Mouse (Mus musculus): ENCODE measurements around the gene Akap13. TPM values are rescaled to one million over a fixed set of nuclear protein-coding genes. Genes with fewer than 3 reads are reported as not detected.

The Akap13 gene
- polyA plus RNA-seq, 1 experiment from 2014 or later: 32.1 TPM

- no peaks in the 10 kb centered on the region for H3K9me3 ChIP-seq (ENCODE audit: control insufficient read depth, low read length)
- DNase-seq (ENCODE audit: low spot score) (no peak), ATAC-seq (ENCODE audit: low FRiP score) (no peak)
- no peaks in the 10 kb centered on the region for H3K36me3 ChIP-seq (ENCODE audit: control insufficient read depth, insufficient read depth, low read length)
- no peak overlapping the region for H3K9ac ChIP-seq (ENCODE audit: low read depth, low read length)
- no peak overlapping the region for H3K27ac ChIP-seq (ENCODE audit: low read depth, low read length)
- no peak overlapping the region for H3K4me2 ChIP-seq (replicated peaks; ENCODE audit: low read depth, low read length)
- H3K27me3 ChIP-seq (ENCODE audit: control insufficient read depth, insufficient read depth, low read length): no peaks in the 10 kb centered on the region
- H3K4me1 ChIP-seq (replicated peaks; ENCODE audit: control insufficient read depth, insufficient read depth, low read length): no peaks in the 10 kb centered on the region
- WGBS: 88% methylated on average over 6 of the region's 6 CpGs
- no peak overlapping the region for H3K4me3 ChIP-seq (ENCODE audit: low read depth, low read length)
Observed at GRCm38 (mm10) chr7:75596058-75596748, 140.9 kb downstream of the Akap13 start.

GRCm38 (mm10) chr7:75597840-75598239, 142.5 kb downstream of the Akap13 start:
- WGBS: 88% methylated on average over 2 of the region's 2 CpGs
- ATAC-seq (ENCODE audit: low FRiP score) (no peak), DNase-seq (ENCODE audit: low spot score) (no peak)
- Histone ChIP-seq H3K9ac (ENCODE audit: low read depth, low read length) (no peak overlapping the region), H3K27me3 (ENCODE audit: control insufficient read depth, insufficient read depth, low read length) (no peaks in the 10 kb centered on the region), H3K4me1 (replicated peaks; ENCODE audit: control insufficient read depth, insufficient read depth, low read length) (no peaks in the 10 kb centered on the region), H3K4me3 (ENCODE audit: low read depth, low read length) (no peak overlapping the region), H3K4me2 (replicated peaks; ENCODE audit: low read depth, low read length) (no peak overlapping the region), H3K36me3 (ENCODE audit: control insufficient read depth, insufficient read depth, low read length) (no peaks in the 10 kb centered on the region), H3K9me3 (ENCODE audit: control insufficient read depth, low read length) (no peaks in the 10 kb centered on the region), H3K27ac (ENCODE audit: low read depth, low read length) (no peak overlapping the region)

- Histone ChIP-seq H3K27me3 (ENCODE audit: control insufficient read depth, insufficient read depth, low read length) (no peaks in the 10 kb centered on the region), H3K9ac (ENCODE audit: low read depth, low read length) (no peak overlapping the region), H3K9me3 (ENCODE audit: control insufficient read depth, low read length) (no peaks in the 10 kb centered on the region), H3K36me3 (ENCODE audit: control insufficient read depth, insufficient read depth, low read length) (no peaks in the 10 kb centered on the region), H3K4me1 (replicated peaks; ENCODE audit: control insufficient read depth, insufficient read depth, low read length) (no peaks in the 10 kb centered on the region), H3K4me3 (ENCODE audit: low read depth, low read length) (no peak overlapping the region), H3K27ac (ENCODE audit: low read depth, low read length) (no peak overlapping the region), H3K4me2 (replicated peaks; ENCODE audit: low read depth, low read length) (no peak overlapping the region)
- ATAC-seq (ENCODE audit: low FRiP score) (no peak), DNase-seq (ENCODE audit: low spot score) (no peak)
- 93% methylated on average over 6 of the region's 6 CpGs for WGBS
Observed at GRCm38 (mm10) chr7:75600360-75601075, 145.2 kb downstream of the Akap13 start.

GRCm38 (mm10) chr7:75607248-75607647, 151.9 kb downstream of the Akap13 start:
- WGBS: 88% methylated on average over 3 of the region's 3 CpGs
- ATAC-seq (ENCODE audit: low FRiP score) (no peak), DNase-seq (ENCODE audit: low spot score) (no peak)
- H3K9me3 ChIP-seq (ENCODE audit: control insufficient read depth, low read length): no peaks in the 10 kb centered on the region
- H3K4me1 ChIP-seq (replicated peaks; ENCODE audit: control insufficient read depth, insufficient read depth, low read length): no peaks in the 10 kb centered on the region
- no peak overlapping the region for H3K4me3 ChIP-seq (ENCODE audit: low read depth, low read length)
- no peaks in the 10 kb centered on the region for H3K27me3 ChIP-seq (ENCODE audit: control insufficient read depth, insufficient read depth, low read length)
- no peak overlapping the region for H3K4me2 ChIP-seq (replicated peaks; ENCODE audit: low read depth, low read length)
- 0 out of 2 replicates have a peak, but pooled peaks cover 2% of the 10 kb centered on the region for H3K36me3 ChIP-seq (ENCODE audit: control insufficient read depth, insufficient read depth, low read length)
- H3K9ac ChIP-seq (ENCODE audit: low read depth, low read length): no peak overlapping the region
- no peak overlapping the region for H3K27ac ChIP-seq (ENCODE audit: low read depth, low read length)

- Histone ChIP-seq H3K27me3 (ENCODE audit: control insufficient read depth, insufficient read depth, low read length) (no peaks in the 10 kb centered on the region), H3K27ac (ENCODE audit: low read depth, low read length) (no peak overlapping the region), H3K4me2 (replicated peaks; ENCODE audit: low read depth, low read length) (no peak overlapping the region), H3K4me3 (ENCODE audit: low read depth, low read length) (no peak overlapping the region), H3K4me1 (replicated peaks; ENCODE audit: control insufficient read depth, insufficient read depth, low read length) (no peaks in the 10 kb centered on the region), H3K36me3 (ENCODE audit: control insufficient read depth, insufficient read depth, low read length) (0 out of 2 replicates have a peak, but pooled peaks cover 2% of the 10 kb centered on the region), H3K9ac (ENCODE audit: low read depth, low read length) (no peak overlapping the region), H3K9me3 (ENCODE audit: control insufficient read depth, low read length) (no peaks in the 10 kb centered on the region)
- DNase-seq (ENCODE audit: low spot score) (no peak), ATAC-seq (ENCODE audit: low FRiP score) (no peak)
- WGBS: 76% methylated on average over 5 of the region's 5 CpGs
Observed at GRCm38 (mm10) chr7:75608716-75609115, 153.4 kb downstream of the Akap13 start.

- H3K27ac ChIP-seq (ENCODE audit: low read depth, low read length): no peak overlapping the region
- no peak overlapping the region for H3K9ac ChIP-seq (ENCODE audit: low read depth, low read length)
- ATAC-seq (ENCODE audit: low FRiP score): no peak
- 0 out of 2 replicates have a peak, but pooled peaks cover 2% of the 10 kb centered on the region for H3K36me3 ChIP-seq (ENCODE audit: control insufficient read depth, insufficient read depth, low read length)
- H3K27me3 ChIP-seq (ENCODE audit: control insufficient read depth, insufficient read depth, low read length): no peaks in the 10 kb centered on the region
- H3K9me3 ChIP-seq (ENCODE audit: control insufficient read depth, low read length): no peaks in the 10 kb centered on the region
- H3K4me2 ChIP-seq (replicated peaks; ENCODE audit: low read depth, low read length): no peak overlapping the region
- 89% methylated on average over 14 of the region's 14 CpGs for WGBS
- H3K4me1 ChIP-seq (replicated peaks; ENCODE audit: control insufficient read depth, insufficient read depth, low read length): no peaks in the 10 kb centered on the region
- no peak for DNase-seq (ENCODE audit: low spot score)
- no peak overlapping the region for H3K4me3 ChIP-seq (ENCODE audit: low read depth, low read length)
Observed at GRCm38 (mm10) chr7:75609456-75610262, 154.3 kb downstream of the Akap13 start.

- H3K9me3 ChIP-seq (ENCODE audit: control insufficient read depth, low read length): no peaks in the 10 kb centered on the region
- no peak overlapping the region for H3K4me3 ChIP-seq (ENCODE audit: low read depth, low read length)
- no peak overlapping the region for H3K4me2 ChIP-seq (replicated peaks; ENCODE audit: low read depth, low read length)
- no peaks in the 10 kb centered on the region for H3K27me3 ChIP-seq (ENCODE audit: control insufficient read depth, insufficient read depth, low read length)
- 91% methylated on average over 9 of the region's 9 CpGs for WGBS
- 0 out of 2 replicates have a peak, but pooled peaks cover 2% of the 10 kb centered on the region for H3K36me3 ChIP-seq (ENCODE audit: control insufficient read depth, insufficient read depth, low read length)
- DNase-seq (ENCODE audit: low spot score) (no peak), ATAC-seq (ENCODE audit: low FRiP score) (no peak)
- H3K9ac ChIP-seq (ENCODE audit: low read depth, low read length): no peak overlapping the region
- H3K4me1 ChIP-seq (replicated peaks; ENCODE audit: control insufficient read depth, insufficient read depth, low read length): no peaks in the 10 kb centered on the region
- no peak overlapping the region for H3K27ac ChIP-seq (ENCODE audit: low read depth, low read length)
Observed at GRCm38 (mm10) chr7:75610391-75610790, 155.1 kb downstream of the Akap13 start.

GRCm38 (mm10) chr7:75611261-75611950, 156.1 kb downstream of the Akap13 start:
- H3K36me3 ChIP-seq (ENCODE audit: control insufficient read depth, insufficient read depth, low read length): 0 out of 2 replicates have a peak, but pooled peaks cover 2% of the 10 kb centered on the region
- no peak for DNase-seq (ENCODE audit: low spot score)
- H3K9ac ChIP-seq (ENCODE audit: low read depth, low read length): no peak overlapping the region
- H3K4me2 ChIP-seq (replicated peaks; ENCODE audit: low read depth, low read length): no peak overlapping the region
- no peak overlapping the region for H3K27ac ChIP-seq (ENCODE audit: low read depth, low read length)
- no peaks in the 10 kb centered on the region for H3K9me3 ChIP-seq (ENCODE audit: control insufficient read depth, low read length)
- H3K4me3 ChIP-seq (ENCODE audit: low read depth, low read length): no peak overlapping the region
- WGBS: 95% methylated on average over 15 of the region's 15 CpGs
- ATAC-seq (ENCODE audit: low FRiP score): no peak
- no peaks in the 10 kb centered on the region for H3K27me3 ChIP-seq (ENCODE audit: control insufficient read depth, insufficient read depth, low read length)
- no peaks in the 10 kb centered on the region for H3K4me1 ChIP-seq (replicated peaks; ENCODE audit: control insufficient read depth, insufficient read depth, low read length)

All from hindbrain, embryonic 11.5 days (tissue).